9 mouse cellular contexts compared by ENCODE assay signal in genomic region chr15:99668881-99669280, GRCm38 (mm10). TPM values are rescaled to one million over a fixed set of nuclear protein-coding genes. Genes with fewer than 3 reads are reported as not detected.
DNase-seq lines count a peak whose midpoint lies in the region; ATAC-seq and TF ChIP-seq lines count a peak whose summit lies in the region.
"Had no signal": no experiment of that assay in that cellular context is flagged by ENCODE, and none has a peak within 500 bp of the region (broad histone marks: within the 10 kb centered on the region; RNA-seq: fewer than 3 reads in every experiment).

No protein-coding gene starts in this region.

- no peak for TF ChIP-seq POLR2A in thymus, adult 2 months (IDR thresholded peaks at IDR 0.05; ENCODE audit: control insufficient read depth, extremely low read depth, insufficient read depth, low read length, poor library complexity)

- TF ChIP-seq CTCF in thymus, adult 2 months (IDR thresholded peaks at IDR 0.05; ENCODE audit: borderline replicate concordance, control insufficient read depth, extremely low read depth, insufficient read depth, low read length, poor library complexity) = peak; percentile 98

- ATAC-seq in embryonic facial prominence, embryonic 13.5 days (ENCODE audit: insufficient number of reproducible peaks, insufficient read depth, low FRiP score, low TSS enrichment, low read depth) = no peak; the same call in 1 of the 2 replicates
- peak; percentile 55 for ATAC-seq in neutrophil, adult 5-6 weeks (ENCODE audit: extremely low read depth, insufficient number of reproducible peaks, low FRiP score, poor library complexity, severe bottlenecking)

- WGBS in embryonic facial prominence, embryonic 13.5 days = under 1% methylated on average over 12 of the region's 12 CpGs
- 8% methylated on average over 12 of the region's 12 CpGs for WGBS in thymus, adult 2 months

- H3K4me1 ChIP-seq in embryonic facial prominence, embryonic 13.5 days = peaks cover 33% of the 10 kb centered on the region
- 0 out of 2 replicates have a peak, but pooled peaks cover 10% of the 10 kb centered on the region for H3K4me1 ChIP-seq in thymus, adult 2 months (replicated peaks; ENCODE audit: control insufficient read depth, insufficient read depth, low read length)

- H3K9ac ChIP-seq in embryonic facial prominence, embryonic 13.5 days = no peak overlapping the region
- H3K9ac ChIP-seq: stomach, embryonic 15.5 days had no signal

- no peak overlapping the region for H3K4me3 ChIP-seq in embryonic facial prominence, embryonic 13.5 days
- no peak overlapping the region for H3K4me3 ChIP-seq in thymus, adult 2 months (ENCODE audit: control insufficient read depth, insufficient read depth, low read length)
- H3K4me3 ChIP-seq: stomach, embryonic 15.5 days had no signal

- no peaks in the 10 kb centered on the region for H3K36me3 ChIP-seq in embryonic facial prominence, embryonic 13.5 days
- H3K36me3 ChIP-seq in thymus, adult 2 months (ENCODE audit: control insufficient read depth, insufficient read depth, low read length) = no peaks in the 10 kb centered on the region
- H3K36me3 ChIP-seq: stomach, embryonic 15.5 days had no signal

- DNase-seq in B cell, adult 2 months = peak; percentile 77 to 79
- peak; percentile 46 for DNase-seq in adrenal gland, adult 8-10 months
- DNase-seq in heart, adult 8-10 months (ENCODE audit: low spot score) = peak; percentile 57
- DNase-seq in kidney, postnatal 14 days = peak; percentile 84
- peak; percentile 68 to 75 for DNase-seq in lung, adult 18-20 months
- DNase-seq in thymus, adult 2 months = peak; percentile 78

- peak overlapping the region; percentile 28 for H3K4me2 ChIP-seq in embryonic facial prominence, embryonic 13.5 days
- H3K4me2 ChIP-seq: stomach, embryonic 15.5 days had no signal

- H3K9me3 ChIP-seq in embryonic facial prominence, embryonic 13.5 days = no peaks in the 10 kb centered on the region
- H3K9me3 ChIP-seq: stomach, embryonic 15.5 days had no signal

- H3K27ac ChIP-seq in embryonic facial prominence, embryonic 13.5 days = no peak overlapping the region
- no peak overlapping the region for H3K27ac ChIP-seq in thymus, adult 2 months (ENCODE audit: control insufficient read depth, insufficient read depth, low read length)
- H3K27ac ChIP-seq: stomach, embryonic 15.5 days had no signal

- H3K27me3 ChIP-seq in embryonic facial prominence, embryonic 13.5 days = peaks cover 90% of the 10 kb centered on the region
- peaks cover 25% of the 10 kb centered on the region; the same call in 1 of the 2 replicates for H3K27me3 ChIP-seq in thymus, adult 2 months (ENCODE audit: control insufficient read depth, insufficient read depth, low read length)

RNA-seq across cellular contexts. Expression of gene Asic1, which starts 1.3 kb away (rescaled TPM):
- total RNA-seq in adrenal gland, adult 8-10 months (2022) = 1 to 10 TPM; 1.4 to 2.5 (median 1.8) TPM
- polyA plus RNA-seq in embryonic facial prominence, embryonic 13.5 days (2015; fragmentation: Nextera tagmentation; extraction: Ambion mirVana) = 3.3 and 4.2 TPM in 2 replicates
- total RNA-seq in heart, adult 8-10 months (2022) = under 1 TPM; 0.14 to 0.56 (median 0.35) TPM
- total RNA-seq in neutrophil, adult 5-6 weeks (2017) = 0.23 TPM in 1 of 2 replicates, not detected in the other
- 0.13 and 0.19 TPM in 2 replicates for polyA plus RNA-seq in thymus, adult 2 months (2012; rRNA removed)

RNA-seq across cellular contexts. Expression of gene Racgap1, which starts 17.4 kb away (rescaled TPM):
- 1 to 10 TPM; 2.5 to 5.6 (median 4.8) TPM for total RNA-seq in adrenal gland, adult 8-10 months (2022)
- 131 and 132 TPM in 2 replicates for polyA plus RNA-seq in embryonic facial prominence, embryonic 13.5 days (2015; fragmentation: Nextera tagmentation; extraction: Ambion mirVana)
- 1 to 10 TPM in 1 of 4 experiments, under 1 TPM in 3; 0.46 to 1.6 (median 0.99) TPM for total RNA-seq in heart, adult 8-10 months (2022)
- 6.6 and 8.5 TPM in 2 replicates for total RNA-seq in neutrophil, adult 5-6 weeks (2017)
- polyA plus RNA-seq in thymus, adult 2 months (2012; rRNA removed) = 80.2 and 95.6 TPM in 2 replicates

RNA-seq across cellular contexts. Expression of gene Smarcd1, which starts 33.0 kb away (rescaled TPM):
- total RNA-seq in adrenal gland, adult 8-10 months (2022) = 10 to 100 TPM; 45.2 to 90.5 (median 62.8) TPM
- polyA plus RNA-seq in embryonic facial prominence, embryonic 13.5 days (2015; fragmentation: Nextera tagmentation; extraction: Ambion mirVana) = 55.0 and 73.1 TPM in 2 replicates
- 10 to 100 TPM; 21.7 to 25.8 (median 24.5) TPM for total RNA-seq in heart, adult 8-10 months (2022)
- 28.9 and 29.6 TPM in 2 replicates for total RNA-seq in neutrophil, adult 5-6 weeks (2017)
- 106 and 111 TPM in 2 replicates for polyA plus RNA-seq in thymus, adult 2 months (2012; rRNA removed)

RNA-seq across cellular contexts. Expression of gene Gm17349, which starts 36.4 kb away (rescaled TPM):
- total RNA-seq in adrenal gland, adult 8-10 months (2022) = 10 to 100 TPM; 30.4 to 55.2 (median 34.8) TPM
- not detected in 2 replicates for polyA plus RNA-seq in embryonic facial prominence, embryonic 13.5 days (2015; fragmentation: Nextera tagmentation; extraction: Ambion mirVana)
- 1 to 10 TPM; 2.4 to 3.3 (median 2.9) TPM for total RNA-seq in heart, adult 8-10 months (2022)
- not detected in 2 replicates for total RNA-seq in neutrophil, adult 5-6 weeks (2017)
- not detected in 2 replicates for polyA plus RNA-seq in thymus, adult 2 months (2012; rRNA removed)
- polyA plus RNA-seq: stomach, embryonic 15.5 days had no signal

RNA-seq across cellular contexts. Expression of gene Gpd1, which starts 48.4 kb away (rescaled TPM):
- total RNA-seq in adrenal gland, adult 8-10 months (2022) = 100 to 1,000 TPM; 189 to 666 (median 461) TPM
- 0.37 and 1.0 TPM in 2 replicates for polyA plus RNA-seq in embryonic facial prominence, embryonic 13.5 days (2015; fragmentation: Nextera tagmentation; extraction: Ambion mirVana)
- 10 to 100 TPM; 38.6 to 59.0 (median 49.5) TPM for total RNA-seq in heart, adult 8-10 months (2022)
- total RNA-seq in neutrophil, adult 5-6 weeks (2017) = 1.1 TPM in 1 of 2 replicates, not detected in the other
- polyA plus RNA-seq in thymus, adult 2 months (2012; rRNA removed) = 108 and 187 TPM in 2 replicates
